Mouse (Mus musculus): ENCODE data around the gene Wif1.

Gene Wif1

GRCm38 (mm10) chr10:121033826-121034568, at the start of gene Wif1:
Gene Wif1 (plus strand): TSS chr10:121033960.
- in situ Hi-C loops (cut with MboI, MseI) = no loop called here

GRCm38 (mm10) chr10:121002135-121002534, 31.6 kb upstream of the Wif1 start:
- in situ Hi-C loops (cut with MboI, MseI) = no loop called here

DNA sequence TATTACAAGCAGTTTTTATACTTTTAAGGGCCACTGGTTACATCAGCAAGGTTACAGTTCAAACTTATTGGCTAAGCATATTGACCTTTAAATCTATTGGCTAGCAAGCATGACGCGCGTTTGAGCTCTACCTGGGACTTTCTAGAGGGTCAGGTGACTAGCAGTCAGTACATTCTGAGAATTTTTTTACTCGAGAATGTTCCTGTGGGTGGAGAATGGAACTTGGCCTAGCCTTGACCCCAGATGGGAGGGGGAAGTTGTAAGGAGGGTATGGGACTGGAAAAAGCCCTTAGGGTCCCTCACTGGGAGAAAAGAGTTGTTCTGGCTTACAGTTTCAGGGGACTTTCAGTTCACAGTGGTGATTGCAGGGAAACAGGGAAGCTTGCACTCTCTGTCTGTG, 22.3 kb upstream of the Wif1 start:
- in situ Hi-C loops (cut with MboI, MseI) = no loop called here

- in situ Hi-C loops (cut with MboI, MseI) = no loop called here
Measured at GRCm38 (mm10) chr10:121016291-121016690, 17.5 kb upstream of the Wif1 start.

GRCm38 (mm10) chr10:121016711-121017503, 16.9 kb upstream of the Wif1 start:
- in situ Hi-C loops (cut with MboI, MseI) = no loop called here

DNA sequence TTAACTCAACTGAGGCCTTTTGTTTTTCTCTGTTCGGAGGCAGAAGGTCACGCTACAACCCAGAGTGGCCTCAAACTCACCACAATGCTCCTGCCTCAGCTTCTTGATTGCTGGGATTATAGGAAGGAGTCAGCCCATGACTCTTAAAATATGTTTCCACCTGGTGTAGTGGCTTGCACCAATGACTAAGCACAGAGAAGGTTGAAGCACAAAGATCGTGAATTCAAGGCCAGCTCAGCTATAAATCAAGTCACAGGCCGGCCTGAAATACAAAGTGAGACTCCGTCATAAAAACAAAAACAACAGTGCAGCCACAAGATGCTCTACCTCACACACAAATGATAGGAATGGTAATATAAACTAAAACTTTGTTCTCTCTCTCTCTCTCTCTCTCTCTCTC, 10.8 kb upstream of the Wif1 start:
- in situ Hi-C loops (cut with MboI, MseI) = no loop called here

- in situ Hi-C loops (cut with MboI, MseI) = no loop called here
Measured at GRCm38 (mm10) chr10:121031802-121032201, 2.0 kb upstream of the Wif1 start.

GRCm38 (mm10) chr10:121033128-121033791, 500 bp upstream of the Wif1 start:
- in situ Hi-C loops (cut with MboI, MseI) = no loop called here

GRCm38 (mm10) chr10:121034569-121034947, 798 bp downstream of the Wif1 start:
- in situ Hi-C loops (cut with MboI, MseI) = no loop called here

GRCm38 (mm10) chr10:121038556-121039284, 5.0 kb downstream of the Wif1 start:
- in situ Hi-C loops (cut with MboI, MseI) = no loop called here

DNA sequence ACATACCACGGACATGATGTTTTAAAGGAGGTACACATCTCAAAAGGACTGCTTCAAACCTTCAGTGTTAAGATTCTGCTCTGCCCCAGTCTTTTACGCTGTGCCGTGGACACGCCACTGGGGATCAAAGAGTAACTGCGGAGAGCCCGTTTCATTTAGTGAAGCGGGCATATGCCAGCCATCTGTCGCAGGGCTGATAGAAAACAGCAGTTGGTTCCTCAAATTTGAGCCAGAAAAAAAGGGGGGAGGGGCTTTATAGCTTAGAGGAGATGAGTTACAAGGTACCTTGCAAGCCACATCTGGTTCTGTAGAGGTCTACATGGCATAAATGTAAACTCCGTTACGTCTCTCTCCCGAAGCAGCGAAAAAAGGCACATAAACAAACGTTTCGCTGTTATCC, 7.2 kb downstream of the Wif1 start:
- in situ Hi-C loops (cut with MboI, MseI) = no loop called here

DNA sequence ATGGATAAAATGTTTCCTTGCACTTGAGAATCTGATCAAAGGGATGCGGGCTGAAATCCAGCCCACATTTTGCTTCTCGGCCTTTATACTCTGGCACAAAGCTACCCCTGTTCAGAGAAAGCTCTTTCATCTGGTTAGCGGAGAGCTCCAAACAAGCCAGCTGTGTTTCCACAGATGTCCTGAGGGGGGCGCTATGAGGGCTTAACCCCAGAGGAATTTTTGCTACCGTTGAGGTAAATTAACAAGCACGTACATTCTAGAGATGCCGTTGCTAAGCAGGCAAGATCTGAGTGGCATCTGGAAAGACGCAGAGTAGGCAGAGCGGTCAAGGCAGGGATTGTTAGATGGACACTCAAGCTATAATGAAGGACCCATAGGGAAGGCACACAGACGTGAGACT, 13.7 kb downstream of the Wif1 start:
- in situ Hi-C loops (cut with MboI, MseI) = no loop called here

DNA sequence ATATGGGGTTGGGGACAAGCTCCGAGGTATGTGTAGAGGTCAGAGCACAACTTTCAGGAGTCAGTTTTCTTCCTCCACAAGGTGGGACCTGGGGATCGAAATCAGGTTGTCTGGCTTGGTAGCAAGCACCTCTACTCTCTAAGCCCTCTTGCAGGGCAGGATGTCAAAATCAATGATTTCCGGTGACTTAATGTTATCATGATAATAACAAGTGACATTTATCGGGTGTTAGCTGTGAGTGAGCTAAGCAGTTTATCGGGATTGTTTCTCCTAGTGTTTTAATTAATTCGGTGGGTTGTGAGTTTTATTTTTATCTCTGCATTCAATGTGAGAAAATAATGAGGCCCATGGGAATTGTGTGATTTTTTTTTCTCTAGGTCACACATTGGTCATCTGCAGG, 18.3 kb downstream of the Wif1 start:
- in situ Hi-C loops (cut with MboI, MseI) = loop anchor here (10.0 kb wide), 1 partner anchor 753 kb away; no protein-coding TSS in a partner anchor

DNA sequence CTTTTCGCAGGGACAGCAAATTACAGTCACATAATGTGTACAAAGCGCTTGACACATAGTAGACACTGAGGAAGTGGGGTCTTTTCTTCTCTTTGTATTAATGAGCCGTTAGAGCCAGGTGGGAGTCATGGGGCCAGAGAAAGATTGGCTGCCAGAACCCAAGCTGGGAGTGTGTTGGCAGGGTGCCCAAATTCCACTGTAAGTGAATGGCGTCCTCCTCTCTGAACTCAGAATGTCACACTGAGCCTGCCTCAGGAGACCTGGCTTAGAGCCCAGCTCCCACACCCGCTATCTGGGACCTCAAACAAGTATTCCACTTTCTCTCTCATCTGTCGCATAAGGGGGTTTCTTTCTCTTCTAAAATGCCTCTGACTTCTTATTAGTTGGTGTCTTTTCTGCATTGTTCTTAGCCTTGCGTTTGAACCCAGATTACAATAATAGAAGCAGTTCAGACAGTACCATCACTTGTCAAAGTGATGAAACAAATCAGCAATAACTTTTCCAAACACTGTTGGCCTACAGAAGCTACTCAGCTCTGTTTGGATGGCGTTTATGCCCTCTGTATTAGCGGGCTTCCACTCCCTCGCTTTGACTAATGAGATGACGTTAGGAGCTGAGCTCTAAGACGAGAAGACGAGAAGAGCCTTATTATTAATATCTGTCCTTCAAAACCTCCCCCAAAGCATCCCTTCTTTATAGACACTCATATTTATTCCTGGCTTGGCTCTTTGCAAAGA, 21.9 kb downstream of the Wif1 start:
- in situ Hi-C loops (cut with MboI, MseI) = loop anchor here (10.0 kb wide), 1 partner anchor 749 kb away; no protein-coding TSS in a partner anchor

GRCm38 (mm10) chr10:121056823-121057222, 23.1 kb downstream of the Wif1 start:
- in situ Hi-C loops (cut with MboI, MseI) = loop anchor here (10.0 kb wide), 1 partner anchor 748 kb away; no protein-coding TSS in a partner anchor

GRCm38 (mm10) chr10:121059043-121060003, 25.6 kb downstream of the Wif1 start:
- in situ Hi-C loops (cut with MboI, MseI) = loop anchor here (10.0 kb wide), 1 partner anchor 745 kb away; no protein-coding TSS in a partner anchor

DNA sequence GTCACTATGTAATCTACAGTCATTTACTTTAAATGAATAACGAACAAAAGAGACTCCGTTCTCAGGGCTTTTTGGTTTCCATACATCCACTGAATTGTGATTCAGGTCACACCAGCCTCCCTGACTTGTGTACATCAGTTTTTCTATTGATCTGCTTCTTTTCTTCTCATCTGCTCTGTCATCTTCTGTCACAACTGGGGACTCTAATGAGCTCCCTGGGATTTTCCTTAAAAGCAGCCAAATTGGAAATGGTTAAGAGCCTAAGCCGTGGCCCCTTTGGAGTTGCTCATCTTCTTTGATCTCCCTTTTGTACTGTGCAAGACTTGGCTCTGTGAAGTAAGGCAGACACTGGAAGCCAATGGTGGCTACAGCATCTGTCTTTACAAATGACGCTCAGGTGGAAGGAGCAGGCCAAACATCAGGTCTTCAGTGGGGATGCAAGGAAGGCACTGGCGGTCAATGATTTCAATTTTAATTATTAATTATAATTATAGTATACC, 27.6 kb downstream of the Wif1 start:
- in situ Hi-C loops (cut with MboI, MseI) = no loop called here

DNA sequence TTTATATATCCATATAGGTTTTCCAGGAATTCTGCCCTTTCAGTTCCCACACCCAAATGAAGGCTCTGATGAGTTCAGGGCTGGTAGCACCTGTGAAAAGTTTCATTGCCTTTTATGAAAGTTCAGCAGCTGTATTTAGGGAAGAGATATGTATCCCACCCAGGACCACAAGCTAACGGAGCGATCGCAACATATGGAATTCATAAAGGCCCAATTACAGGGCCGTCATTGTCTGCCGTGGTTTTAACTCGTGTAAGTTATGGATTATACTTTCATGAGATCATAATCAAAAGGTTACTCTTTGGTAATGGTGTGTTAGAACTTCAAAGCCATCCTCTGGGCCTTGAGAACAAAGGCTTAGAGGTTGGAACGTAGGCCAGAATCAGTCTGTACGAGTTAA, 28.9 kb downstream of the Wif1 start:
- in situ Hi-C loops (cut with MboI, MseI) = no loop called here

DNA sequence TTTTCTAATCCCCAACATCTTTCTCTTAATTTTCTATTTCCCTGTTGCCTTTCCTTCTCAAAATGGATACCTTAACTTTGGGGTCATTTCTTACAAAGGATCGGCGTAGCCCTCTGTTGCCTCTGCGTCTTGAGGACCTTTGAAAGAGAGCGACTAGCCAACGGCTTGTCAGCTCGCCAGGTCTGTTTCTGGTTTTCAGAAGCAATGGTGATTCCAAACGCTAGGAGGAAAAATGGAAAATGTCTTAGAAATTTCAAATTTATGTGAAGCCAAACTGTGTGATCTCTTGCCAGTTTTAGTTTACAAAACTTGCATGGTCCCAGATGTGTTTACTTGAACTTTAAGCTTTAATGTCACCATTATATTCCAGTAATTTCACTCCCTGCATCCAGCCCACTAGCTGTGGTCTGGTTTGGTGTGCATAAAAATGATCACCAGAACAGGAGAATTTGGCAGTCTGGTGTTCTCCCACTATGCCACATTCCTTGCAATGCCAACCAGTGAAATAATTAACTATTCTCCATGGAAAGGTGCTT, 33.7 kb downstream of the Wif1 start:
- in situ Hi-C loops (cut with MboI, MseI) = no loop called here
